Mouse (Mus musculus): ENCODE measurements at regions not wholly inside any gene's neighbourhood (a gene's known extent, or its start where the extent isn't known, plus 50 kb on each side); places are given as distances from the start of the nearest gene placed in this dataset.

DNA sequence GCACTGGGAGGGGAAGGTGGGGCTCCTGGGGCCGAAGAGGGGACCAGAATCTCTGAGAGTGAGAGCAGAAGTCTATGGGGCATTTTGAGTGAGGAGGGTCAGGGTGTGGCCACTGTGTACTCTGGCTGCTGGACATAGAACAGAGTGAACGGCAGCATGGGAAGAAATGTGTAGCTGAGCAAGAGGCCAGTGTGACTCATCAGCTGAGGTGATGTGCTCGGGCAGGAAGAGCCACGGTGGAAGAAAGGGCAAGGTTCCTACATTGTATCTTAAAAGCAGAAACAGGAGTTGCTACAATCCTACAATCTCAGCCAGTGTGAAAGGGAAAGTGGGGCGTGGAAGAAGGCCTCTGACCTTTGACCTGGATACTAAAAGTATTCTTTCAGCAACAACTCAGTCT, 133.8 kb upstream of the Dyrk2 start:
- TF ChIP-seq CTCF (IDR thresholded peaks at IDR 0.05; ENCODE audit: extremely low read depth, insufficient read length, insufficient replicate concordance, low read depth, low read length) (no peak), POLR2A (IDR thresholded peaks at IDR 0.05; ENCODE audit: low read depth, low read length) (no peak)
